Mouse (Mus musculus) midbrain, postnatal 0 days (tissue): ENCODE measurements around the gene AL731706.2. TPM values are rescaled to one million over a fixed set of nuclear protein-coding genes. Genes with fewer than 3 reads are reported as not detected.

Source experiments
- ATAC-seq: fragments of 200-750 bp; cut with Nextera tagmentation; 2 replicates; pipeline ENCODE4 v1.8.0; 2017; ENCODE audit warnings: moderate number of reproducible peaks, mild to moderate bottlenecking, moderate TSS enrichment, moderate library complexity; ENCODE audit not compliant: low FRiP score
- DNase-seq: peaks from one replicate; pipeline ENCODE4 v3.0.0-alpha.2; 2015; ENCODE audit warnings: low spot score
- H3K27ac ChIP-seq: fragments of 300-500 bp; sonication (generic); 2 replicates; pipeline ENCODE4 v1.5.1; 2014; ENCODE audit warnings: low read depth, mild to moderate bottlenecking, low read length, mixed read lengths
- H3K27me3 ChIP-seq: fragments of 300-500 bp; sonication (generic); 2 replicates; pipeline ENCODE4 v1.6.1; 2014; ENCODE audit warnings: low read length, control low read depth, mixed read lengths; ENCODE audit not compliant: insufficient read depth
- H3K36me3 ChIP-seq: fragments of 300-500 bp; sonication (generic); 2 replicates; pipeline ENCODE4 v1.6.1; 2014; ENCODE audit warnings: low read length, control low read depth, mixed read lengths; ENCODE audit not compliant: insufficient read depth
- H3K4me1 ChIP-seq: fragments of 300-500 bp; sonication (generic); 2 replicates; pipeline ENCODE4 v1.6.1; 2014; ENCODE audit warnings: mild to moderate bottlenecking, control low read depth, antibody characterized with exemption, low read length, mixed read lengths; ENCODE audit not compliant: insufficient read depth
- H3K4me2 ChIP-seq: fragments of 300-500 bp; sonication (generic); 2 replicates; pipeline ENCODE4 v1.6.1; 2014; ENCODE audit warnings: low read depth, mild to moderate bottlenecking, low read length, mixed read lengths; ENCODE audit not compliant: poor library complexity, severe bottlenecking
- H3K4me3 ChIP-seq: fragments of 300-500 bp; sonication (generic); 2 replicates; pipeline ENCODE4 v1.5.1; 2014; ENCODE audit warnings: low read depth, mild to moderate bottlenecking, low read length, moderate library complexity
- H3K9ac ChIP-seq: fragments of 300-500 bp; sonication (generic); replicated peaks from 2 replicates; pipeline ENCODE4 v1.6.1; 2014; ENCODE audit warnings: mild to moderate bottlenecking, low read length, moderate library complexity, mixed read lengths; ENCODE audit not compliant: poor library complexity, severe bottlenecking
- H3K9me3 ChIP-seq: fragments of 300-500 bp; sonication (generic); 2 replicates; pipeline ENCODE4 v1.6.1; 2016; ENCODE audit warnings: low read length, control low read depth
- CTCF ChIP-seq: IDR thresholded peaks from 2 replicates; pipeline ENCODE4 v1.5.1; 2016; ENCODE audit warnings: antibody characterized with exemption, mild to moderate bottlenecking
- WGBS: fragments of 180-500 bp; shearing (Covaris S2); extraction: QIAGEN DNeasy Blood & Tissue Kit; methylation state at CpG from one replicate; pipeline ENCODE4 v1.1.7; 2014; 5-methylcytosine and 5-hydroxymethylcytosine counted together
- polyA plus RNA-seq: library from polyadenylated mRNA; unstranded; fragments of >200 nt; fragmentation: Nextera tagmentation; extraction: Ambion mirVana; gene quantifications from 2 replicates; pipeline ENCODE4 v1.2.1, GENCODE M21; 2015
- total RNA-seq: library from RNA; depleted of rRNA; stranded (reverse); fragments of >200 nt; gene quantifications from 2 replicates; pipeline ENCODE4 v1.2.3, GENCODE M21; 2014; rRNA removed

The AL731706.2 gene
- total and polyA plus RNA-seq, 2 experiments from 2014 or later = 4.3 TPM; not detected in 1

DNA sequence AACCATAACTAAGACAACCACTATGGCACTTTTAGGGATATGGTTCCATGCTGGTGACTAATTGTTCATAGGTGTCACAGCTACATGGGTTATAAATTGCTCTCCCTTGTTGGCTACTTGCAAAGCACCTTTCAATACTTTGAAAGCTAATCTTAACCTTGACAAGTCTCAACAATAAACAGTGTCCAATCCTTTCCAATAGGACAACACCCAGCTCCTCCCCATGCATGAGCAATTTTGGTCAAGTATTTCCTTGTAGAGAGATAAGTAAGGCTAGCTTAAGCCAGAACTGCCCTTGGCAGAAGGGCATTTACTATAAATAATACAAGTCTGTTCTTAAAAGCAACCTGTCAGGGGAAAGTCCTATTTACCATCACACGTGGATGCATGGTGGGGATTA is 47.5 kb downstream of the AL731706.2 start:
- DNase-seq (no peak), ATAC-seq (no peak)
- Histone ChIP-seq H3K9me3 (no peaks in the 10 kb centered on the region), H3K27me3 (no peaks in the 10 kb centered on the region), H3K4me1 (no peaks in the 10 kb centered on the region), H3K27ac (no peak overlapping the region), H3K4me2 (no peak overlapping the region), H3K9ac (no peak overlapping the region), H3K36me3 (no peaks in the 10 kb centered on the region), H3K4me3 (no peak overlapping the region)
- no peak for TF ChIP-seq CTCF
- WGBS = 27% methylated on average over 1 of the region's 1 CpGs

DNA sequence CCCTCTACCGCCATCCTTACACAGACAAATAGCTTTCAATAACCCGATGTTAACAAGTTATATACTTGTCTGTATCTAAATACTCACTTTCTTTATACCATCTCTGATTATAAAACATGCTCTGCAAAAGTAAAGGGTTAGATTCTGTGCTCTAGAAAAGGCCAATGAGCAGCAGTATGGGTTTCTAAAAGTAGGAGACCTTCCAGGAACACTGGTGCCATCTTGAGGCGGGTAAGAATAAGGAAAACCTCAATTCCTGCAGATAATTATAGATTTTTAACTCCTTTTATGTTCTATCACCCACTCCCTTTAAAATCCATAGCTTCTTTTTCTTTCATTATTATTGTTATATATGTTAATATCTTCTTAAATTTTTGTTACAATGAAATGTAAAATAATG is 49.6 kb downstream of the AL731706.2 start:
- TF ChIP-seq CTCF = peak; percentile 56
- Histone ChIP-seq H3K9ac (no peak overlapping the region), H3K27me3 (no peaks in the 10 kb centered on the region), H3K4me1 (no peaks in the 10 kb centered on the region), H3K36me3 (no peaks in the 10 kb centered on the region), H3K4me3 (no peak overlapping the region), H3K9me3 (no peaks in the 10 kb centered on the region), H3K27ac (no peak overlapping the region), H3K4me2 (no peak overlapping the region)
- WGBS = 71% methylated on average over 3 of the region's 3 CpGs
- ATAC-seq = no peak
- DNase-seq = peak; percentile 12

Other genes starting within 250 kb of the AL731706.2 start
- 209 and 253 TPM in 2 replicates for gene Snap25, start 172.2 kb downstream of the AL731706.2 start, total RNA-seq
- gene Snap25, start 172.2 kb downstream of the AL731706.2 start, polyA plus RNA-seq = 293 and 327 TPM in 2 replicates
- 9.7 TPM in 2 replicates for gene Slx4ip, start 5.5 kb upstream of the AL731706.2 start, total RNA-seq
- 7.0 and 8.5 TPM in 2 replicates for gene Slx4ip, start 5.5 kb upstream of the AL731706.2 start, polyA plus RNA-seq
- gene AL731706.1, start 5.7 kb upstream of the AL731706.2 start, total RNA-seq = 3.3 TPM in 1 of 2 replicates, not detected in the other
- gene AL731706.1, start 5.7 kb upstream of the AL731706.2 start, polyA plus RNA-seq = 12.6 and 13.0 TPM in 2 replicates
- gene Mkks, start 5.7 kb upstream of the AL731706.2 start, total RNA-seq = 6.9 and 13.6 TPM in 2 replicates
- 6.4 and 6.7 TPM in 2 replicates for gene Mkks, start 5.7 kb upstream of the AL731706.2 start, polyA plus RNA-seq
- 8.7 and 10.1 TPM in 2 replicates for gene Jag1, start 231.0 kb upstream of the AL731706.2 start, total RNA-seq
- gene Jag1, start 231.0 kb upstream of the AL731706.2 start, polyA plus RNA-seq = 4.3 and 4.4 TPM in 2 replicates